Mouse (Mus musculus) heart, adult 2 months (tissue): Measurements from ENCODE around the gene Dennd4a.

Experiments used
- CTCF ChIP-seq: fragments of 200-600 bp; IDR thresholded peaks from 2 replicates; pipeline ENCODE4 v1.8.1; 2022; ENCODE audit warnings: antibody characterized with exemption, mild to moderate bottlenecking, moderate library complexity
- EP300 ChIP-seq: fragments of 200-500 bp; IDR thresholded peaks from 2 replicates; pipeline ENCODE4 v1.6.1; 2011; ENCODE audit warnings: low read depth, low read length, control low read depth; ENCODE audit not compliant: insufficient read depth
- POLR2A ChIP-seq: fragments of 200-500 bp; IDR thresholded peaks from 2 replicates; pipeline ENCODE4 v1.6.1; 2011; ENCODE audit warnings: mild to moderate bottlenecking, low read depth, low read length, control low read depth; ENCODE audit not compliant: insufficient read depth

DNA sequence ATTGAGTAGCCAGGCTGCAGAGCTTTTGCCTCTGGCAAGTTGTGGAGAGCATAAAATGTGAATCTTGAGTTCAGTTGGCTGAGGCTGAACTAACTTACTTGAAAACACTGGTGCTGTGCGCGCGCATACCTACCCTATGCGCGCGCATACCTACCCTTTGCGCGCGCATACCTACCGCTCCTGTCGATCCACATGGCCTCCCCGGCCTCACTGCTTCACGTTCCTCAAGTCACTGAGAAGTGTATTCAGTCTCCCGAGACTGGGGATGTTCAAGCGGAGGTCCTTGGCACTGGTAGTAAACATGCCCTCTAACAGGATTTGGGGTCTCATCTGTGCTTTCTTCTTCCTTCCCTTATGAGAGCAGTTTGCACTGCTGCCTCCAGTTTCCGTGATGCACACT, 107.4 kb downstream of the Dennd4a start:
- TF ChIP-seq CTCF = no peak
- TF ChIP-seq EP300 = no peak
- TF ChIP-seq POLR2A = no peak
